Mouse (Mus musculus): ENCODE data around the gene Ptgds. TPM values are rescaled to one million over a fixed set of nuclear protein-coding genes. Genes with fewer than 3 reads are reported as not detected.

The Ptgds gene
- polyA plus RNA-seq, 1 experiment from 2014 or later: 6.1 TPM

- Histone ChIP-seq H3K9me3 (replicated peaks; ENCODE audit: control insufficient read depth, low read length) (no peaks in the 10 kb centered on the region), H3K27me3 (ENCODE audit: control insufficient read depth, insufficient read depth, low read length) (no peaks in the 10 kb centered on the region), H3K27ac (ENCODE audit: low read length) (peak overlapping the region; percentile 95), H3K9ac (ENCODE audit: low read length) (peak overlapping the region; percentile 81), H3K4me3 (replicated peaks; ENCODE audit: low read length) (no peak overlapping the region), H3K4me2 (ENCODE audit: low read depth, low read length) (peak overlapping the region; percentile 78; the same call in 1 of the 2 replicates), H3K36me3 (ENCODE audit: control insufficient read depth, insufficient read depth, low read length) (0 out of 2 replicates have a peak, but pooled peaks cover 8% of the 10 kb centered on the region), H3K4me1 (ENCODE audit: control insufficient read depth, insufficient read depth, low read length) (peaks cover 30% of the 10 kb centered on the region)
- ATAC-seq (ENCODE audit: insufficient read depth, low FRiP score): peak; percentile 37; the same call in 1 of the 2 replicates
- WGBS: 51% methylated on average over 5 of the region's 5 CpGs
Observed at GRCm38 (mm10) chr2:25458911-25459310, 10.9 kb downstream of the Ptgds start.

- H3K9ac ChIP-seq (ENCODE audit: low read length): peak overlapping the region; percentile 17; the same call in 1 of the 2 replicates
- peak overlapping the region; percentile 63; the same call in 1 of the 2 replicates for H3K27ac ChIP-seq (ENCODE audit: low read length)
- 0 out of 2 replicates have a peak, but pooled peaks cover 8% of the 10 kb centered on the region for H3K36me3 ChIP-seq (ENCODE audit: control insufficient read depth, insufficient read depth, low read length)
- peak overlapping the region; percentile 11 for H3K4me2 ChIP-seq (ENCODE audit: low read depth, low read length)
- H3K4me1 ChIP-seq (ENCODE audit: control insufficient read depth, insufficient read depth, low read length): peaks cover 30% of the 10 kb centered on the region
- no peak for ATAC-seq (ENCODE audit: insufficient read depth, low FRiP score)
- H3K27me3 ChIP-seq (ENCODE audit: control insufficient read depth, insufficient read depth, low read length): no peaks in the 10 kb centered on the region
- H3K4me3 ChIP-seq (replicated peaks; ENCODE audit: low read length): no peak overlapping the region
- WGBS: 83% methylated on average over 9 of the region's 9 CpGs
- H3K9me3 ChIP-seq (replicated peaks; ENCODE audit: control insufficient read depth, low read length): no peaks in the 10 kb centered on the region
Observed at GRCm38 (mm10) chr2:25457022-25457896, 12.6 kb downstream of the Ptgds start.

GRCm38 (mm10) chr2:25456205-25456953, 13.5 kb downstream of the Ptgds start, which contains the start of gene Clic3:
TSS of gene Clic3 (plus strand) at chr2:25456838.
- Histone ChIP-seq H3K4me3 (replicated peaks; ENCODE audit: low read length) (no peak within 1 kb of the TSS), H3K4me2 (ENCODE audit: low read depth, low read length) (peak within 1 kb of the TSS; percentile 11), H3K36me3 (ENCODE audit: control insufficient read depth, insufficient read depth, low read length) (0 out of 2 replicates have a peak, but pooled peaks cover 8% of the 10 kb centered on the region), H3K27me3 (ENCODE audit: control insufficient read depth, insufficient read depth, low read length) (no peaks in the 10 kb centered on the region), H3K9ac (ENCODE audit: low read length) (peak within 1 kb of the TSS; percentile 17), H3K27ac (ENCODE audit: low read length) (peak within 1 kb of the TSS; percentile 63), H3K4me1 (ENCODE audit: control insufficient read depth, insufficient read depth, low read length) (peaks cover 27% of the 10 kb centered on the region), H3K9me3 (replicated peaks; ENCODE audit: control insufficient read depth, low read length) (no peaks in the 10 kb centered on the region)
- ATAC-seq (ENCODE audit: insufficient read depth, low FRiP score): peak; percentile 50
- 33% methylated on average over 14 of the region's 14 CpGs for WGBS

GRCm38 (mm10) chr2:25452951-25453350, 16.9 kb downstream of the Ptgds start:
- Histone ChIP-seq H3K36me3 (ENCODE audit: control insufficient read depth, insufficient read depth, low read length) (0 out of 2 replicates have a peak, but pooled peaks cover 4% of the 10 kb centered on the region), H3K27ac (ENCODE audit: low read length) (no peak overlapping the region), H3K4me3 (replicated peaks; ENCODE audit: low read length) (no peak overlapping the region), H3K27me3 (ENCODE audit: control insufficient read depth, insufficient read depth, low read length) (no peaks in the 10 kb centered on the region), H3K9me3 (replicated peaks; ENCODE audit: control insufficient read depth, low read length) (no peaks in the 10 kb centered on the region), H3K9ac (ENCODE audit: low read length) (no peak overlapping the region), H3K4me2 (ENCODE audit: low read depth, low read length) (no peak overlapping the region), H3K4me1 (ENCODE audit: control insufficient read depth, insufficient read depth, low read length) (0 out of 2 replicates have a peak, but pooled peaks cover 5% of the 10 kb centered on the region)
- 33% methylated on average over 1 of the region's 1 CpGs for WGBS
- no peak for ATAC-seq (ENCODE audit: insufficient read depth, low FRiP score)

GRCm38 (mm10) chr2:25450853-25451647, 18.8 kb downstream of the Ptgds start:
- WGBS: 79% methylated on average over 8 of the region's 8 CpGs
- Histone ChIP-seq H3K9ac (ENCODE audit: low read length) (no peak overlapping the region), H3K36me3 (ENCODE audit: control insufficient read depth, insufficient read depth, low read length) (no peaks in the 10 kb centered on the region), H3K9me3 (replicated peaks; ENCODE audit: control insufficient read depth, low read length) (no peaks in the 10 kb centered on the region), H3K27ac (ENCODE audit: low read length) (no peak overlapping the region), H3K27me3 (ENCODE audit: control insufficient read depth, insufficient read depth, low read length) (no peaks in the 10 kb centered on the region), H3K4me1 (ENCODE audit: control insufficient read depth, insufficient read depth, low read length) (0 out of 2 replicates have a peak, but pooled peaks cover 4% of the 10 kb centered on the region), H3K4me3 (replicated peaks; ENCODE audit: low read length) (no peak overlapping the region), H3K4me2 (ENCODE audit: low read depth, low read length) (no peak overlapping the region)
- no peak for ATAC-seq (ENCODE audit: insufficient read depth, low FRiP score)

GRCm38 (mm10) chr2:25442682-25443081, 27.2 kb downstream of the Ptgds start:
- Histone ChIP-seq H3K4me1 (ENCODE audit: control insufficient read depth, insufficient read depth, low read length) (no peaks in the 10 kb centered on the region), H3K9me3 (replicated peaks; ENCODE audit: control insufficient read depth, low read length) (no peaks in the 10 kb centered on the region), H3K27me3 (ENCODE audit: control insufficient read depth, insufficient read depth, low read length) (no peaks in the 10 kb centered on the region), H3K9ac (ENCODE audit: low read length) (no peak overlapping the region; the same call in 1 of the 2 replicates), H3K27ac (ENCODE audit: low read length) (no peak overlapping the region), H3K4me2 (ENCODE audit: low read depth, low read length) (no peak overlapping the region), H3K4me3 (replicated peaks; ENCODE audit: low read length) (no peak overlapping the region), H3K36me3 (ENCODE audit: control insufficient read depth, insufficient read depth, low read length) (no peaks in the 10 kb centered on the region)
- 89% methylated on average over 14 of the region's 14 CpGs for WGBS
- no peak for ATAC-seq (ENCODE audit: insufficient read depth, low FRiP score)

GRCm38 (mm10) chr2:25441067-25441466, 28.8 kb downstream of the Ptgds start:
- 86% methylated on average over 20 of the region's 20 CpGs for WGBS
- Histone ChIP-seq H3K4me2 (ENCODE audit: low read depth, low read length) (no peak overlapping the region), H3K4me1 (ENCODE audit: control insufficient read depth, insufficient read depth, low read length) (no peaks in the 10 kb centered on the region), H3K9me3 (replicated peaks; ENCODE audit: control insufficient read depth, low read length) (no peaks in the 10 kb centered on the region), H3K4me3 (replicated peaks; ENCODE audit: low read length) (no peak overlapping the region), H3K27me3 (ENCODE audit: control insufficient read depth, insufficient read depth, low read length) (no peaks in the 10 kb centered on the region), H3K9ac (ENCODE audit: low read length) (no peak overlapping the region), H3K36me3 (ENCODE audit: control insufficient read depth, insufficient read depth, low read length) (no peaks in the 10 kb centered on the region), H3K27ac (ENCODE audit: low read length) (no peak overlapping the region)
- ATAC-seq (ENCODE audit: insufficient read depth, low FRiP score): no peak

GRCm38 (mm10) chr2:25436286-25436820, 33.5 kb downstream of the Ptgds start:
- no peak overlapping the region for H3K27ac ChIP-seq (ENCODE audit: low read length)
- H3K4me3 ChIP-seq (replicated peaks; ENCODE audit: low read length): no peak overlapping the region
- H3K9ac ChIP-seq (ENCODE audit: low read length): no peak overlapping the region
- ATAC-seq (ENCODE audit: insufficient read depth, low FRiP score): no peak
- no peak overlapping the region for H3K4me2 ChIP-seq (ENCODE audit: low read depth, low read length)
- H3K27me3 ChIP-seq (ENCODE audit: control insufficient read depth, insufficient read depth, low read length): no peaks in the 10 kb centered on the region
- no peaks in the 10 kb centered on the region for H3K9me3 ChIP-seq (replicated peaks; ENCODE audit: control insufficient read depth, low read length)
- H3K4me1 ChIP-seq (ENCODE audit: control insufficient read depth, insufficient read depth, low read length): no peaks in the 10 kb centered on the region
- 90% methylated on average over 10 of the region's 10 CpGs for WGBS
- no peaks in the 10 kb centered on the region for H3K36me3 ChIP-seq (ENCODE audit: control insufficient read depth, insufficient read depth, low read length)
